Mouse (Mus musculus): ENCODE measurements around the gene Ppp1r9a. TPM values are rescaled to one million over a fixed set of nuclear protein-coding genes. Genes with fewer than 3 reads are reported as not detected.

The Ppp1r9a gene
- polyA plus RNA-seq, 1 experiment from 2014 or later: 19.2 TPM

DNA sequence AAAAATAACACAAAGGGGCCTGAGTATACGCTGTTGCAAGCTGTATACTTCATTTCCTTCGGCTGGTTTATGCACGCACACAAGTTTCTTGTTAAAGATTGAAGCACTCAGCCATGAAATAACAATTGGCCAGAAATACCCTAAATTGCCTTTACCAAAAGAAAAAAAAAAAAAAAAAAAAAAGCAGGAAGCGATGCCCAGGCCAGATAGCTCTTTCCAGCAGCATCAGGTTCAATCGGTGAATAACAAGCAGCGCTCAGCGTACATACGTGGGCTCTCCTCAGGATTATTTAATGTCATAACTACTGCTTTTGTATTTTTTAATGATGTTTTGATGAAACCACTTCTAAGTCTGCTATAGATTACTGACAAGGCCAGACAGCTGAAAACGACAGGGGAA, 262.1 kb downstream of the Ppp1r9a start:
- no peak for DNase-seq (ENCODE audit: low spot score)
- 87% methylated on average over 9 of the region's 9 CpGs for WGBS
- Histone ChIP-seq H3K4me1 (replicated peaks) (peaks cover 22% of the 10 kb centered on the region), H3K4me3 (no peak overlapping the region), H3K9me3 (no peaks in the 10 kb centered on the region), H3K27me3 (ENCODE audit: insufficient read depth, poor library complexity, severe bottlenecking) (no peaks in the 10 kb centered on the region), H3K36me3 (peaks cover 13% of the 10 kb centered on the region), H3K27ac (0 out of 2 replicates have a peak overlapping the region, but pooled peaks have one; percentile 35)

DNA sequence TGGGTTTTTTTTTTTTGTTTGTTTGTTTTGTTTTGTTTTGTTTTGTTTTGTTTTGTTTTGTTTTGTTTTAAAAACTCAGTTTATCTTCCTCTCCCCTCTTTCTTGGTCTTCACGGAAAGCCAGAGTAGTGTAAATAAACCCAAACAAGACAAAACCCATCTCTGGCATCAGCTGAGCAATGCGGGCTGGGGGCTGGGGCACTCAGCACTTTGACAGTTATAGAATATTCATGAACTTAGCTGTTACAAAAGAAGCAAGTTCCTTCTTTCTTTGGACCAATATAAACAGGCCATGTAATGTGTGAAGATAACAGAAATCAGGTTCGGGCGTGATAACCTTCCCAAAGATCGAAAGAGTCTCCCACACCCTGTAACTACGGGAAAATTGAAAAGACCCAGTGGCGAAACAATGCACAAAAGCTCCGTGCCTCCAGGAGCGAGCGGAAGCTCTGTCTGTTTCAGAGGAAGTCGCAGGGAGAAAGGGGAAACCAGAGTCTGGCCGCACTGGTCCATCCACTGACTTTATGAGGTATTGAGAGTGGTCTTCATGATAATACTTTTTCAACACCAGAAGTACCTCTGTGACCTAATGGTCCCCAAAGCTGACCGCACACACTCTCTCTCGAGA, 264.4 kb downstream of the Ppp1r9a start:
- peaks cover 22% of the 10 kb centered on the region for H3K4me1 ChIP-seq (replicated peaks)
- DNase-seq (ENCODE audit: low spot score): peak; percentile 19
- peak overlapping the region; percentile 81 for H3K27ac ChIP-seq
- no peaks in the 10 kb centered on the region; the same call in 1 of the 2 replicates for H3K36me3 ChIP-seq
- no peaks in the 10 kb centered on the region for H3K27me3 ChIP-seq (ENCODE audit: insufficient read depth, poor library complexity, severe bottlenecking)
- no peaks in the 10 kb centered on the region for H3K9me3 ChIP-seq
- 45% methylated on average over 14 of the region's 14 CpGs for WGBS
- H3K4me3 ChIP-seq: peak overlapping the region; percentile 38

DNA sequence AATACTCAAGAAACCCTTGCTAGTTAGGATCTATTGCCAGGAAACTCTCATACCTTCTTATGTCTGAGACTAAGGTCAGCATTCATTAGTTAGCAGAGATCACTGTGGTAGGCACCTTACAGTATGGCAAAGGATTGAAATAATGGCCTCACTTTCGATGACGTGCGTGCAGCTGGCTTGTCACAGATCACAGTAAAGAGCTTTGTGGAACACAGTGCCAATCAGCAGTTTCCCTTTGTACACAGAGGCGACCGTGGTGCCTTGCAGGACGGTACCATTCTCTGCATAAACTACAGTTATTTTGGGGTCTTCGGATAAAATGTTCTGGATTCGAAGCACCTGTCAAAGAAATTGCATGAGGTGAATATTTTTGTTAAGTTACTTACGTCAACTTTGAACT, 265.4 kb downstream of the Ppp1r9a start:
- 87% methylated on average over 9 of the region's 9 CpGs for WGBS
- H3K4me1 ChIP-seq (replicated peaks): peaks cover 22% of the 10 kb centered on the region
- no peaks in the 10 kb centered on the region for H3K27me3 ChIP-seq (ENCODE audit: insufficient read depth, poor library complexity, severe bottlenecking)
- no peaks in the 10 kb centered on the region for H3K9me3 ChIP-seq
- DNase-seq (ENCODE audit: low spot score): no peak
- H3K36me3 ChIP-seq: no peaks in the 10 kb centered on the region; the same call in 1 of the 2 replicates
- H3K4me3 ChIP-seq: no peak overlapping the region
- H3K27ac ChIP-seq: 0 out of 2 replicates have a peak overlapping the region, but pooled peaks have one; percentile 20

DNA sequence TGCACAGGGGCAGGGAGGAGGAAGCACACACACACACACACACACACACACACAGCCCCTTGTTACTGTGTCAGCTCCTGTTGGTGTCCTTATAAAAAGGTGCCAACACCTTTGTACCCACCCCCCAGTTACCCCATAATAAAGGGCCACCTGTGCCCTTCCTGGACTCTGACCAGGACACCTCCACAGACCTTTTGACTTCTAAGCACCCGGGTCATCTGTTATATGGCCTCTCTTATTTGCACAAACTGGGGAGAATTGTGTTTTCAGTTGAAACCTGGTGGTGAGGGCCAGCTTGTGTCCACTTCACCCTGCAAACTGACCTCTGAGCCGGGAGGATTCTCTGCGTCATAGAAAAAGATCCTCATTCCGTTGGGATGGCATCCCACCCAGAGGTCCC, 268.7 kb downstream of the Ppp1r9a start:
- WGBS: 80% methylated on average over 4 of the region's 4 CpGs
- no peaks in the 10 kb centered on the region for H3K9me3 ChIP-seq

DNA sequence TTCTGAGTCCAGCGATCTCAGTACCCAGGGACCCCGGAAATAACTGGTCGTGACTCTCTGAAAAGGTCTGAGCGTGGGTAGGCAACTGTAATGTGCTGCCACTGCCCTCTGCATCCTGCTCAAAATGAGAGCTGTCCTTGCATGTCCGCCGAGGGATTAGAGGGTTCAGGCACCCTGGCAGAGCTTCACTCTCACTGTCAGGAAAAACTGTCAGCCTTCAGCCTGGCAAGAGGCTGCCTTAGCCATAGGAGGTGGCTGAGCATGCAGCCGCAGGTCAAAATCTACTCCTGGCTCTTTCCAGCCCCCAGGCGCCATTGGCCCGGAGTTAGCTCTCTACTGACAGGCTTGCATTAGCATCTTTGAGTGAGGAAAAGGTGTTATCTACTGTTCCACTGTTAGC, 269.9 kb downstream of the Ppp1r9a start:
- Histone ChIP-seq H3K27me3 (ENCODE audit: insufficient read depth, poor library complexity, severe bottlenecking) (no peaks in the 10 kb centered on the region), H3K27ac (no peak overlapping the region), H3K4me1 (replicated peaks) (peaks cover 3% of the 10 kb centered on the region), H3K4me3 (no peak overlapping the region), H3K9me3 (no peaks in the 10 kb centered on the region), H3K36me3 (no peaks in the 10 kb centered on the region)
- 77% methylated on average over 9 of the region's 9 CpGs for WGBS
- DNase-seq (ENCODE audit: low spot score): no peak

More for the DNA sequence above, 268.7 kb downstream of the Ppp1r9a start:
- no peaks in the 10 kb centered on the region for H3K36me3 ChIP-seq
- peak overlapping the region; percentile 13; the same call in 1 of the 2 replicates for H3K27ac ChIP-seq
- H3K4me1 ChIP-seq (replicated peaks): peaks cover 14% of the 10 kb centered on the region
- no peak for DNase-seq (ENCODE audit: low spot score)
- H3K27me3 ChIP-seq (ENCODE audit: insufficient read depth, poor library complexity, severe bottlenecking): no peaks in the 10 kb centered on the region
- H3K4me3 ChIP-seq: no peak overlapping the region

DNA sequence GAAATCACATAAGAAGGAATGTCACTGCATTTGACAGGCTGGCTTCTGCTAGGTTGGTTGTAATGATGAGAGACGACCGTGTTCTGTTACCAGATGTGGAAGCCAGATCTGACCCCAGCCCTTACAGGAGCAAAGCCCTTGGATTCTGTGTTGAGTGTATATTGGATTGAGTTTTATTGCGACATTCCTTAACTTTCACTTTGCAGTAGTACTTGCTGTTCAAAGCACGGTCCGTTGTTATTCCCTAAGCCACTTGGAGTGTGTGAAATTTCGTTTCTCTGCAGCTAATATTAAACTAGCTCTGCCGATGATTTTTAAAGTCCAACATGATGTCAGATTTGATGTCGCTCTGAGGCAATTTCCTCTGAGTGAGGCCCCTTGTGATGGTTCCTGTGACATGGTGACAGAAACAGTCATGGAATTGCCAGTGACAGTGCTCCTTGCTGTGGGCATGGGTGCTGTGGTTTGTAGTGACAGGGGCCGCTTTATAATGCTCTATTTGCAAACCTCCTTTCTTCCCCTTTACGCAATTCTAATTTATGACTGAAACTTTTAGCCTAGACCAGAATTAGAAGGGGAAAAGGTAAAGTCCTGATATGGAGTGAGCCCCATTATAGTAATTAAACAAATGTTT, 271.6 kb downstream of the Ppp1r9a start:
- Histone ChIP-seq H3K4me1 (replicated peaks) (peaks cover 11% of the 10 kb centered on the region), H3K27ac (no peak overlapping the region), H3K9me3 (no peaks in the 10 kb centered on the region), H3K27me3 (ENCODE audit: insufficient read depth, poor library complexity, severe bottlenecking) (no peaks in the 10 kb centered on the region), H3K4me3 (no peak overlapping the region), H3K36me3 (no peaks in the 10 kb centered on the region)
- WGBS: 91% methylated on average over 10 of the region's 10 CpGs
- no peak for DNase-seq (ENCODE audit: low spot score)

DNA sequence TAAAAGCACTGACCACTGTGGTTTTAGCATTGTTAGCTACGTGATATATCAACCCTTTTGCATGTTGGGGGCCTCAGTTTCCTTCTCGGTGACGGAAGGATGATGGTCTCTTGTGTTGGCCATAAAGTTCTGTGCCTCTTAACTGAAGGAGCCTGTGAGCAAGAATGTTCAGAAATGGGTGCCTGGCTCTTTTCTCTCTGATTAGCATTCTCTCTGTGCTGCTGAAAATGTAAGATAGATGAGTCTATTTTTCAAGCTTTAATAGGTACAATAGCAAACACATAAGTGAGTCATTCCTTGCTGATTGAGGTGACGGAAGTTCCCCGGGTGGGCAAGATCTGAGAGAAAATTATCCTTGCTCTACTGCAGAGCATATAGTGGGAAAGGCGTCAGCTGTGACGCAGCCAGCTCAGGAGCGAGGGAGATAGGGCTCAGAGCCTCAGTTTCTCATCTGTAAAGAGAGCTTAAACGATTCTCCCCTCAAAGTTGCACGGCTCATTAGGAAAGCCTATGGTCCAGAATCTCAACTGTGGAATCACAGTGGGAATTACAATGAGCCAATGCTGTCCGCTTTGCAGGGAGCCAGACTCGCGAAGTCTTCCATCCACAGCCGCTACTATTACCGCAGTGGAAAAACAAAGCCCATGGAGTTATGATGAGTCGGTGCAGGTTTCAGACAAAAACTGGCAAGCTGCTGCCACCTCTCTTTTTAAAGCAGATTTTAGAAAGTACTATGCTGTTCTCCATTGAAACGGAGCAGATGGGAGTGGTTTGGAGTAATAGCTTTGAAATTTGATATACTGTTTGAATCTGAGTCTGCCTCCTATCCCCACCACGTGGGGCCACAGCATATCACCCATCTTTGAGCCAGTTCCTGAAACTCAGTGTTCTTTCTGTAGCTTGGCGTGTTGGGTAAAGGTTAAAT, 275.5 kb downstream of the Ppp1r9a start:
- H3K27ac ChIP-seq: peak overlapping the region; percentile 35; the same call in 1 of the 2 replicates
- no peaks in the 10 kb centered on the region for H3K9me3 ChIP-seq
- H3K27me3 ChIP-seq (ENCODE audit: insufficient read depth, poor library complexity, severe bottlenecking): no peaks in the 10 kb centered on the region
- peak overlapping the region; percentile 16 for H3K4me3 ChIP-seq
- H3K36me3 ChIP-seq: no peaks in the 10 kb centered on the region
- DNase-seq (ENCODE audit: low spot score): peak; percentile 13
- 44% methylated on average over 19 of the region's 19 CpGs for WGBS
- H3K4me1 ChIP-seq (replicated peaks): peaks cover 11% of the 10 kb centered on the region

DNA sequence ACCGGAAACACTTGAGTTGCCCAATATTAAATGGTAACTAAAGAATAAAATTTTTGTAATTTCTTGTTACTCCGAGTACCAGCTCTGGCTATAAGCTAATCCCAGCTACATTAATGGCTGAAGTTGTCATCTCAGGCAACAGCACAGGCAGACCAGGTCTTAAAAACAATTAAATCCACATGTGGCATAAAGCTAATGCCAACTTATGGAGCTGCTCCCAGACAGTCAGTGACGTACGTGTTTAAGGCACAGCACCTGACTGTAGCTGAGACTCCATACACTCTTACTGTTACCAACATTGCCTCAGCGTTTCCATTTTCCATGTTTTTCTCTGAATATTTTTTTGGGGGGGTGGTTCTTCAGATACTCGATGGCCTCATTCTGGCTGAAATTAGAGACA, 276.5 kb downstream of the Ppp1r9a start:
- H3K4me3 ChIP-seq: no peak overlapping the region
- DNase-seq (ENCODE audit: low spot score): no peak
- no peaks in the 10 kb centered on the region for H3K27me3 ChIP-seq (ENCODE audit: insufficient read depth, poor library complexity, severe bottlenecking)
- H3K9me3 ChIP-seq: no peaks in the 10 kb centered on the region
- no peaks in the 10 kb centered on the region for H3K36me3 ChIP-seq
- H3K27ac ChIP-seq: no peak overlapping the region
- WGBS: 87% methylated on average over 6 of the region's 6 CpGs
- H3K4me1 ChIP-seq (replicated peaks): peaks cover 11% of the 10 kb centered on the region

DNA sequence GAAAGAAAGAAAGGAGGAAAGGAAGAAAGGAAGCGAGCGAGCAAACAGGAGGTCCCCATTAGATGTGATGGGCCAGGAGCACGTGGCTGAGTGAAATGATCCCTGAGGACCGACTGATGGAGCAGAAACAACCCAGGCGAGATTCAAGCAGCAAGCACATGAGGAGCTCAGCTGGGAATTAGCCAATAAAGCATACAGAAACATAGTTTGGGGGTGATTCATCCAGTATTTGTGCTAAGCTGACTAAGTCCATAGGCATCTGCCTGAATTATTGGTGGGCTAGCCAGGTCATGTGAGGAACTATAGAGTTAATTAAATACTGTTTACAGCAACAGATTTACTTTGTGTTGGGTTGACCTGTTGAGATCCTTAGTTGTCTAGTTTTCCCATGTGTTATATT, 277.9 kb downstream of the Ppp1r9a start:
- Histone ChIP-seq H3K4me1 (replicated peaks) (peaks cover 11% of the 10 kb centered on the region), H3K36me3 (no peaks in the 10 kb centered on the region), H3K27ac (no peak overlapping the region), H3K27me3 (ENCODE audit: insufficient read depth, poor library complexity, severe bottlenecking) (no peaks in the 10 kb centered on the region), H3K9me3 (no peaks in the 10 kb centered on the region), H3K4me3 (no peak overlapping the region)
- WGBS: 87% methylated on average over 5 of the region's 5 CpGs
- DNase-seq (ENCODE audit: low spot score): no peak

DNA sequence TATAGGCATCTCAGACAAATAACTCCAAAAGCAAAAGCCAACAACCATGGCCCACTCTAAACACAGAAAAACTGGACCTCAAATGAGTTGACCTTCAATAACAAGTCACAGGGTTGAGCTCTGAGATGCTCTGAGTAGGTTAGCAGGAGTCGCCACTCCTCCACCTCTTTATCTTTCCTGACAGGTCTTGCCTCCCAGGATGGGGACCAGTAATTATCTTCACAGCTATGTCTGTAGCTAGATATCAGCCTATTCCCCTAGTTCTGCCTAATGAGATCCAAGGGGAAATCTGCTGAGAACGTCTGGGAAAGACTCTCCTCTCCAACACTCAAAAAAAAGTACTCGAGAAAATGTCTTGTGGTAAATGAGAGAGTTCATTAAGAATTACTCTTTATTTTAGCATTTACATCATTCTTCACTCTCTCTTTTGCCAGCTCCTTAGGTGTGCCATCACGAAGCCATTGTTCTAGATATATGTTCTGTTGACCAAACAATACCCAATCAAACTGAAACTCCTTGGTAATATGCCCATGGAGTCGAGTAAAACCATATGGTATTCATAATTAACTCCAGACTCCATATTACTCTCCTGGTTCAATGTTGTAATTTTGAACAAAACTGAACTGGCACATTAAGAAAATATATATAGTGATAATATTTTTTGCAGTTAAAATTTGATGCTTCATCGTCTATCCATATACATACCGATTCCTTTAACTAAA, 283.7 kb downstream of the Ppp1r9a start:
- no peaks in the 10 kb centered on the region for H3K36me3 ChIP-seq
- no peak for DNase-seq (ENCODE audit: low spot score)
- no peak overlapping the region for H3K4me3 ChIP-seq
- H3K9me3 ChIP-seq: no peaks in the 10 kb centered on the region
- no peak overlapping the region for H3K27ac ChIP-seq
- H3K27me3 ChIP-seq (ENCODE audit: insufficient read depth, poor library complexity, severe bottlenecking): no peaks in the 10 kb centered on the region
- H3K4me1 ChIP-seq (replicated peaks): no peaks in the 10 kb centered on the region
- WGBS: 83% methylated on average over 7 of the region's 7 CpGs

DNA sequence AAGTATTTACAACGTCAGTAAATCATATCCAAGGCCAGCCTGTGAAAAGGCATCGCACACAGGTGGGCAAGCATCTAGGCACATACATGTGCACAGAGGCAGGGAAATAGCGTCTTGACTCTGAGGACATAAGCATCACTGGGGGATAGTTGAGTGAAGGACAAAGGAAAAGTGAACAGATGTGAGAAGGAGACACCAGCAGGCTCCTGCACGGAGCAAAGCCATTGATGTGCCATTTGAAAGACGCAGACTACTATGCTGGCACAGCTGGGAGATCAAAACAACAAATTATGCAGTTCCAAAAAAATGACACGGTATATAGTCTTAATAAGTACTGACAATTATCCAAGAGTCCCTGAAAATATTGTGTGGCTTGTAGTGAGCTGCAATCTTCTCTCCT, 284.9 kb downstream of the Ppp1r9a start:
- Histone ChIP-seq H3K4me1 (replicated peaks) (no peaks in the 10 kb centered on the region), H3K4me3 (no peak overlapping the region), H3K27ac (no peak overlapping the region), H3K27me3 (ENCODE audit: insufficient read depth, poor library complexity, severe bottlenecking) (no peaks in the 10 kb centered on the region), H3K9me3 (no peaks in the 10 kb centered on the region), H3K36me3 (no peaks in the 10 kb centered on the region)
- WGBS: 83% methylated on average over 6 of the region's 6 CpGs
- no peak for DNase-seq (ENCODE audit: low spot score)

DNA sequence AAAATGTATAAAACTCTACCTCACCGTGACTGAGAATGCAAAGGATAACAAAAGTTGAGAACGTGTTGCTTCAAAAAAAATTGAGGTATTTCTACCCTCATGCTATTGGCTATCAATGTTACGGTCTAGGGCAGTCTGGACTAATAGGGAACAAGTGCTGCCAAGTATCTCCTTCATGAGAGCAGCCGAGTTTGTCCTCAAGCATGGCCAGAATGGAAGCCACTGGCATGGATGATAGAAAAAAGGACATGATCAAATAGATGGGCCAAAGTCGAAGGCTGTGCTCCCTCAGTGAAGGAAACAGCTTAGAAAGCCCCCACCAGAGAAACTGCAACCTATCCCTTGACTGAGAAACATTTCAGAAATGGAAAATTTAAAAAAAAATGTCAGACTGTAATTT, 285.3 kb downstream of the Ppp1r9a start:
- H3K4me1 ChIP-seq (replicated peaks): no peaks in the 10 kb centered on the region
- H3K27me3 ChIP-seq (ENCODE audit: insufficient read depth, poor library complexity, severe bottlenecking): no peaks in the 10 kb centered on the region
- WGBS: 85% methylated on average over 5 of the region's 5 CpGs
- no peaks in the 10 kb centered on the region for H3K9me3 ChIP-seq
- no peak overlapping the region for H3K4me3 ChIP-seq
- no peaks in the 10 kb centered on the region for H3K36me3 ChIP-seq
- H3K27ac ChIP-seq: no peak overlapping the region
- no peak for DNase-seq (ENCODE audit: low spot score)
